Mouse (Mus musculus): ENCODE measurements around the gene Glyatl3. TPM values are rescaled to one million over a fixed set of nuclear protein-coding genes. Genes with fewer than 3 reads are reported as not detected.

The Glyatl3 gene
- polyA plus RNA-seq, 1 experiment from 2014 or later = not detected

DNA sequence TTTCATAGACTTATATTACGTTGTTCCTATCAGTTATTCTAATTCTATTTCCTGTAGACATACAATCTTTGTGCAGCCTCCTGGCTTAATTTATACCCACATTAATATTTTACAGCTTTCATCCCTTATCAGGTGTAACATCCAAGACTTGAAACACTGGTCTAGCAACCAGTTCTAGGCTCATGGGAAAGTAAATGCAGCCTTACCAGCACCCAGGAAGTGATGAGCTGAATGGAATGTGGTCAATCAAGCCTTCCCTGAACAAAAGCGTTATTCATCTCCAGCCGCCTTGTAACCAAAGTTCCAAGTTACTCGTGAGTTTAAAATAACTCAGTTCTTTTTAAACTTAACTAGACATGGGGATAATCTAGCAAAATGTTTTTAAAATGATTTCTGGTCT is 29.0 kb downstream of the Glyatl3 start:
- no peaks in the 10 kb centered on the region for H3K4me1 ChIP-seq
- no peaks in the 10 kb centered on the region for H3K9me3 ChIP-seq
- WGBS = 49% methylated on average over 4 of the region's 4 CpGs
- no peak for ATAC-seq (ENCODE audit: borderline replicate concordance, extremely low read depth, low FRiP score, low TSS enrichment)
- H3K27ac ChIP-seq = no peak overlapping the region
- no peaks in the 10 kb centered on the region for H3K27me3 ChIP-seq
- no peak overlapping the region for H3K4me3 ChIP-seq
- no peaks in the 10 kb centered on the region for H3K36me3 ChIP-seq
- H3K9ac ChIP-seq = no peak overlapping the region
- no peak overlapping the region for H3K4me2 ChIP-seq

DNA sequence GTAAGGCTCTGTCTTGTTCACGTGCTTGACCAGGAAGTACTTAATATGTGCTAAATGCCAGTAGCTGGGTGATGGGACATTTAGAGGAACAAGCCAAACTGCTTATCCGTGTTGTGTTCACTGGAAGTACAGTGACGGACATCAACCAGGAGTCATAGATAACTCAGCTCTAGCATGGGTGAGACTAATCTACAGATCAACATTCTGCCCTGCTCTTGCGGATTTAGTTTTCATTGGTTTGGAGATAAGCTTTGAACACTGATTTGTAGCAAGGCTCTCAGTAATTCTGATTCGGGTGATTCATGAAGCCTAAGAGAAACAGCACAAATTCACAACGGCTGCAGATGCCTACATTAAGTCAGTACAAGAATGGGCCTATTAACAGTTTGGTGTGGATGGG is 32.0 kb downstream of the Glyatl3 start:
- ATAC-seq (ENCODE audit: borderline replicate concordance, extremely low read depth, low FRiP score, low TSS enrichment) = no peak
- no peak overlapping the region for H3K4me3 ChIP-seq
- H3K36me3 ChIP-seq = no peaks in the 10 kb centered on the region
- no peak overlapping the region for H3K27ac ChIP-seq
- H3K9me3 ChIP-seq = no peaks in the 10 kb centered on the region
- WGBS = 83% methylated on average over 6 of the region's 6 CpGs
- no peak overlapping the region for H3K4me2 ChIP-seq
- no peaks in the 10 kb centered on the region for H3K4me1 ChIP-seq
- H3K9ac ChIP-seq = no peak overlapping the region
- H3K27me3 ChIP-seq = no peaks in the 10 kb centered on the region

DNA sequence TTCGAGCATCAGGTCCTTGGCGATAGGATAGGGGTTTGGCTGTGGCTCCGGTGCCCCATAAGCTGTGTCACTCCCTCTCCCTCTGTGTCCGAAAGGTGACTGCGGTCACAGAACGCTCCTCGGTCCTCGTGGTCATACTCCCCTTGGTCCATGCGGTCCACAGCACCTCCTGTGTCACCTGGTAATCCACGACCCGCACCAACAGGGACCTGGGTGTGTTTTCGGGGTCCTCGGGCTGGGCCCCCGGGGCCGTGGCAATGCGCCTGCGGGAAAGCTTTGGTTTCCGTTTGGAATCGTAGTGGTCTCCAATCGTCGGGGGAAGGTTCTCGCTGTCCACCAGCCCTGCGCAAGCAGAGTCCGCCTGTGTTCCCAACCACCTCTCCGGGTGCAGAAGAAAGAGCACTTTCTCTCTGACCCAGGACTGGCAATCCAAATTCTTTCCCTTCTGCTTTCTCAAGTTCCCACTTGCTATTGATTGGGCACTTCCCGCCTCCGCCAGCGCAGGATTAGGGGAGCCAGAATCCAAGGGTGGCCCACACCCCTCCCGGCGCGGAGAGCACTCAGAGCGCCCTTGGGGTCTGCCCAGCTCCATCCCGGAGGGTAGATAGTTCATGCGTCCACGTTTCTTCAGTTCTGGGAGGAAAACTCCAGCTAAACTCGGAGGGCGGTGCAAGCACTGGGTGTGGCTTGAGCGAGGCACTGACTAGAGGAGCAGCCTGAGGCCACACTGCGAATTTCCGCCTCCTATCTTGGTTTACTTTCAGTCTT is 34.0 kb downstream of the Glyatl3 start, which contains the start of gene 9130008F23Rik:
Gene 9130008F23Rik, minus strand, starts transcription at position 636 of the 768 bp plus-strand sequence.
- H3K4me3 ChIP-seq = peak within 1 kb of the TSS; percentile 63
- H3K9ac ChIP-seq = peak within 1 kb of the TSS; percentile 63
- H3K9me3 ChIP-seq = no peaks in the 10 kb centered on the region
- H3K4me1 ChIP-seq = no peaks in the 10 kb centered on the region
- WGBS = under 1% methylated on average over 40 of the region's 40 CpGs
- peak within 1 kb of the TSS; percentile 66 for H3K4me2 ChIP-seq
- peak; percentile 83 for ATAC-seq (ENCODE audit: borderline replicate concordance, extremely low read depth, low FRiP score, low TSS enrichment)
- no peaks in the 10 kb centered on the region for H3K27me3 ChIP-seq
- no peaks in the 10 kb centered on the region for H3K36me3 ChIP-seq
- H3K27ac ChIP-seq = peak within 1 kb of the TSS; percentile 76

DNA sequence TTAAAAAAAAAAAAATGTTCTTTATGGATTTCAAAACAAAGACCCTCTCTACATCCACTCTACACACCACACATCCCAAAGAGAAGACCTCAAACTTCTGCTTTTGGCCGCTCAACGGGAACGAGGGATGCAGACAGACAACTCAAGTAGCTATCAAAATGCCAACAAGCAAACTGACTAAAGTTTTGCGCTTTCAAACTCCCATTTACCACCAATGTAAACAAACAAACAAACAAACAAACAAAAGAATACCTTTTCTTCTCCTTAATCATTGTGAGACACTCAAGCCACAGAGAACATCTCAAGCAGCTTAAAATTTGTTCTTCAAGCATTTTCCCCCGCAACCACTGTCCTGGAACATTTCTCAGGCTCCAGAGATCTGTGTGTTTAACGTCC is 34.6 kb downstream of the Glyatl3 start:
- Histone ChIP-seq H3K27me3 (no peaks in the 10 kb centered on the region), H3K9me3 (no peaks in the 10 kb centered on the region), H3K27ac (no peak overlapping the region), H3K9ac (peak overlapping the region; percentile 63), H3K4me3 (peak overlapping the region; percentile 63), H3K4me2 (peak overlapping the region; percentile 66), H3K4me1 (no peaks in the 10 kb centered on the region), H3K36me3 (no peaks in the 10 kb centered on the region)
- no peak for ATAC-seq (ENCODE audit: borderline replicate concordance, extremely low read depth, low FRiP score, low TSS enrichment)
- 9% methylated on average over 6 of the region's 6 CpGs for WGBS

- Histone ChIP-seq H3K9me3 (no peaks in the 10 kb centered on the region), H3K36me3 (no peaks in the 10 kb centered on the region), H3K27ac (no peak overlapping the region), H3K4me3 (peak overlapping the region; percentile 63), H3K4me2 (peak overlapping the region; percentile 66), H3K9ac (no peak overlapping the region), H3K27me3 (no peaks in the 10 kb centered on the region), H3K4me1 (no peaks in the 10 kb centered on the region)
- ATAC-seq (ENCODE audit: borderline replicate concordance, extremely low read depth, low FRiP score, low TSS enrichment) = no peak
- 31% methylated on average over 3 of the region's 3 CpGs for WGBS
These were observed 36.4 kb downstream of the Glyatl3 start for GRCm38 (mm10) chr17:40877741-40878140.

DNA sequence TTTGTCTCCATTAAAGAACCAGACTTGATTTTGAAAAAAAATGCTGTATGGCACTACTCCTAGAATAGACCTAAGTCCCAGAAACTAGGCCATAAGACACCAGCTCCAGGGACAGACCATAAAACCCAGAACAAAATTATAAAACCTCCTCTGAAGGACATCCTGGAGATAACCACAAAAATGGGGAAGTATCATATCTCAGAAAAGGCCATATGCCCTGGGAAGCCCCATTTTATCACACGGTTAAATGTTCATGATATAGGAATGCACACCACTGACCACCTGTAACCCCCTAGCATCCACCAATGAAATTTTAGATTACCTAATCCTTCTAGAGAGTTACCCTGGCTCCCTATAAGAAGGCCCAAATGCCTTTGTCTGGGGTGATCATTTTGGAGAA is 38.6 kb downstream of the Glyatl3 start:
- Histone ChIP-seq H3K9ac (no peak overlapping the region), H3K27me3 (no peaks in the 10 kb centered on the region), H3K27ac (no peak overlapping the region), H3K4me3 (no peak overlapping the region), H3K9me3 (no peaks in the 10 kb centered on the region), H3K4me2 (no peak overlapping the region), H3K4me1 (no peaks in the 10 kb centered on the region), H3K36me3 (no peaks in the 10 kb centered on the region)
- WGBS = 90% methylated on average over 1 of the region's 1 CpGs
- ATAC-seq (ENCODE audit: borderline replicate concordance, extremely low read depth, low FRiP score, low TSS enrichment) = no peak

GRCm38 (mm10) chr17:40874701-40875100 is 39.4 kb downstream of the Glyatl3 start:
- no peak overlapping the region for H3K27ac ChIP-seq
- no peaks in the 10 kb centered on the region for H3K9me3 ChIP-seq
- WGBS = 70% methylated on average over 3 of the region's 3 CpGs
- ATAC-seq (ENCODE audit: borderline replicate concordance, extremely low read depth, low FRiP score, low TSS enrichment) = no peak
- no peak overlapping the region for H3K4me3 ChIP-seq
- H3K27me3 ChIP-seq = no peaks in the 10 kb centered on the region
- H3K4me2 ChIP-seq = no peak overlapping the region
- no peaks in the 10 kb centered on the region for H3K4me1 ChIP-seq
- H3K9ac ChIP-seq = no peak overlapping the region
- H3K36me3 ChIP-seq = no peaks in the 10 kb centered on the region

DNA sequence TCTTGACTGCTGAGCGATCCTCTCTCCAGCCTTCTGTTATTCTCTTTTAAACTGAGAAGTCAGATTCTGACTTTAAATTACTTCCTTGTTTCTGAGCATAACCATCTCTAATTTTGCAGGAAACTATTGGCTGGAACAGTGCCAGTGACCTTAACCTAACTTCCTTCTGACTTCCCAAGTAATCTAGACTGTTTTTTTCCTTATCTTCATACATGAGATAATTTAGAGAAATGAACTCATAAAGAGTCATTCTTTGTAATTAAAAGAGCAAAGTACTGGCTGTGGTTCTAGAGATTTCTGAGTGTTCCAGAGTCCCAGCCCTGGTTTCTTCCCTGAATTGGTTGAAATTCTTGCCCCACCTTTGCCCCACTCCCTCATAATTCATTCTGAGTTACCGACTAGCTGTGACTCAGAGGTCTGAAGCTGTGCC is 40.6 kb downstream of the Glyatl3 start:
- Histone ChIP-seq H3K27ac (no peak overlapping the region), H3K36me3 (no peaks in the 10 kb centered on the region), H3K4me1 (no peaks in the 10 kb centered on the region), H3K27me3 (no peaks in the 10 kb centered on the region), H3K4me2 (no peak overlapping the region), H3K9me3 (no peaks in the 10 kb centered on the region), H3K9ac (no peak overlapping the region), H3K4me3 (no peak overlapping the region)
- WGBS = 32% methylated on average over 2 of the region's 2 CpGs
- ATAC-seq (ENCODE audit: borderline replicate concordance, extremely low read depth, low FRiP score, low TSS enrichment) = no peak

- H3K4me2 ChIP-seq = no peak overlapping the region
- H3K4me1 ChIP-seq = no peaks in the 10 kb centered on the region
- WGBS = 90% methylated on average over 6 of the region's 6 CpGs
These were observed 41.5 kb downstream of the Glyatl3 start for GRCm38 (mm10) chr17:40872626-40873025.

GRCm38 (mm10) chr17:40868952-40869747 is 45.0 kb downstream of the Glyatl3 start:
- peak overlapping the region; percentile 73 for H3K27ac ChIP-seq
- H3K9ac ChIP-seq = no peak overlapping the region
- no peaks in the 10 kb centered on the region for H3K36me3 ChIP-seq
- no peak overlapping the region for H3K4me2 ChIP-seq
- no peak overlapping the region for H3K4me3 ChIP-seq
- WGBS = 27% methylated on average over 10 of the region's 10 CpGs
- no peaks in the 10 kb centered on the region for H3K9me3 ChIP-seq
- peak; percentile 69; the same call in 1 of the 2 replicates for ATAC-seq (ENCODE audit: borderline replicate concordance, extremely low read depth, low FRiP score, low TSS enrichment)
- no peaks in the 10 kb centered on the region for H3K4me1 ChIP-seq
- no peaks in the 10 kb centered on the region for H3K27me3 ChIP-seq

More at GRCm38 (mm10) chr17:40872626-40873025, 41.5 kb downstream of the Glyatl3 start:
- ATAC-seq (ENCODE audit: borderline replicate concordance, extremely low read depth, low FRiP score, low TSS enrichment) = no peak
- Histone ChIP-seq H3K27me3 (no peaks in the 10 kb centered on the region), H3K4me3 (no peak overlapping the region), H3K27ac (no peak overlapping the region), H3K9ac (no peak overlapping the region), H3K36me3 (no peaks in the 10 kb centered on the region), H3K9me3 (no peaks in the 10 kb centered on the region)

DNA sequence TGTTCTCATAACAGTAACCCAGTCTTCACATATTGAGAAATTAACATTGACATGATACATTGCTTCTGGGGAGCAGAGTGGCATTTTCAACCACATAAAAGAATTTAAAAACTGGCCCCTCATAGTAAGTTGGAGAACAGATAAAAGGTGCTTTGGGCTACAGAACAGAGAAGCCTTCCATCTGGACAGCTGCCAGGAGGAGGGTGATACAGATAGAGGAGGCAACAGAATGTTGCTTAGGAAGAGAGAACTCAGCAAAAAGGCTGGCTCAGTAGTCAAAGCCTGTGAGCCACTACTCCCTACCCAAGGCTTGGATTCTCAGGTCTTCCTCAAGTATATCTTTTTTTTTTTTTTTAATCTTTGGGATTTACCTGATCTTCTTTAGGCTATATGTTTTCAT is 59.1 kb downstream of the Glyatl3 start:
- Histone ChIP-seq H3K27me3 (no peaks in the 10 kb centered on the region), H3K27ac (no peak overlapping the region), H3K4me1 (no peaks in the 10 kb centered on the region), H3K4me2 (no peak overlapping the region), H3K9ac (no peak overlapping the region), H3K4me3 (no peak overlapping the region), H3K36me3 (no peaks in the 10 kb centered on the region), H3K9me3 (no peaks in the 10 kb centered on the region)
- ATAC-seq (ENCODE audit: borderline replicate concordance, extremely low read depth, low FRiP score, low TSS enrichment) = no peak

Measured in lung, embryonic 15.5 days (tissue).